Mouse (Mus musculus) liver, embryonic 14.5 days (tissue): ENCODE measurements at regions not wholly inside any gene's neighbourhood (a gene's known extent, or its start where the extent isn't known, plus 50 kb on each side); places are given as distances from the start of the nearest gene placed in this dataset.

ENCODE experiments used
- CTCF ChIP-seq: IDR thresholded peaks from 2 replicates; pipeline ENCODE4 v1.5.1; 2016; ENCODE audit warnings: antibody characterized with exemption, low read depth, control low read depth
- EP300 ChIP-seq: IDR thresholded peaks from 2 replicates; pipeline ENCODE4 v1.6.1; 2016; ENCODE audit warnings: antibody characterized with exemption, low read depth

- TF ChIP-seq CTCF (no peak), EP300 (no peak)
Measured at GRCm38 (mm10) chr13:43991774-43992173, 207.2 kb downstream of the Cd83 start.
